Mouse (Mus musculus): ENCODE measurements around the gene Mid1.

DNA sequence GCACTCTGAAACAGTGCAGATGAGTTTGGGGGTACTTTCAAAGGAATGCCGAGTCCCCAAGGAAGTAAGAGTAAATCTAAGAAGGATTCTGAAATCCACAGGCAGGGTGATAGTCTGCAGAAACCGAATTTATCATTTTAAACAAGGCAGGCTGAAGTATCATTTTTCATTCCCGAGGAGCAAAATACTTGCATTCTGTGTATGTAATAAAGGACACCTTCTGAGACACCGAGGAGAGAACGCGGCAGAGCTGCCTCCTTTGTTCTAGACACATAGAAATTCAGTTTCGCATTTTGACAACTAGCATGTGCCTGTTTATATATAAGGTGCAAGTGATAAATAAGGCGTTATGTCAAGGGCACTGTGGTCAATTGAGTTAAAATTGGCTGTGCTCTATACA is 732 bp downstream of the Mid1 start:
- TF ChIP-seq POLR2AphosphoS2 (IDR thresholded peaks at IDR 0.05; ENCODE audit: insufficient read length, low read depth) = no peak
- TF ChIP-seq POLR2A (IDR thresholded peaks at IDR 0.05; ENCODE audit: insufficient read length, low read depth) = no peak
- TF ChIP-seq REST (IDR thresholded peaks at IDR 0.05; ENCODE audit: insufficient read depth, insufficient read length) = no peak
- no peak for TF ChIP-seq E2F4 (IDR thresholded peaks at IDR 0.05; ENCODE audit: insufficient read depth)
- TF ChIP-seq MYOG (IDR thresholded peaks at IDR 0.05; ENCODE audit: control insufficient read depth in 1 of 3, insufficient read depth in 1 of 3, insufficient read length in 2 of 3, low read depth in 2 of 3) = no peak
- TF ChIP-seq TCF12 (IDR thresholded peaks at IDR 0.05; ENCODE audit: insufficient read depth, poor library complexity, severe bottlenecking) = no peak

Measured in myocyte (in vitro differentiated cells).